7 mouse cellular contexts compared by ENCODE assay signal in genomic region chr9:21768511-21769411, GRCm38 (mm10). TPM values are rescaled to one million over a fixed set of nuclear protein-coding genes. Genes with fewer than 3 reads are reported as not detected.
DNase-seq lines count a peak whose midpoint lies in the region; ATAC-seq and TF ChIP-seq lines count a peak whose summit lies in the region.

No protein-coding gene starts in this region.

- H3K27ac ChIP-seq in ES-E14 (ENCODE audit: insufficient read depth, low read depth, low read length, poor library complexity, severe bottlenecking), result peak overlapping the region; percentile 85
- peak overlapping the region; percentile 49 for H3K27ac ChIP-seq in forebrain, embryonic 15.5 days (replicated peaks)
- peak overlapping the region; percentile 30 for H3K27ac ChIP-seq in hindbrain, embryonic 13.5 days

- peaks cover 26% of the 10 kb centered on the region for H3K36me3 ChIP-seq in ES-E14 (ENCODE audit: control insufficient read depth, insufficient read depth, low read length, poor library complexity, severe bottlenecking)
- no peaks in the 10 kb centered on the region for H3K36me3 ChIP-seq in forebrain, embryonic 15.5 days
- H3K36me3 ChIP-seq in hindbrain, embryonic 13.5 days, result peaks cover 4% of the 10 kb centered on the region; the same call in 1 of the 2 replicates

- DNase-seq in ES-E14 (ENCODE audit: low read depth, low spot score), result peak; percentile 96
- peak; percentile 52 for DNase-seq in adipocyte (ENCODE audit: low spot score)
- DNase-seq in ovary, adult 18-20 months (ENCODE audit: low spot score), result peak; percentile 70
- DNase-seq in yolk sac, embryonic 10.5 days (ENCODE audit: low spot score), result no peak

- H3K9ac ChIP-seq in ES-E14 (ENCODE audit: insufficient read depth, low read depth, low read length, poor library complexity, severe bottlenecking), result peak overlapping the region; percentile 3
- H3K9ac ChIP-seq in forebrain, embryonic 15.5 days (replicated peaks), result no peak overlapping the region
- H3K9ac ChIP-seq in hindbrain, embryonic 13.5 days, result peak overlapping the region; percentile 43; the same call in 1 of the 2 replicates

- 53% methylated on average over 13 of the region's 13 CpGs for WGBS in forebrain, embryonic 15.5 days
- WGBS in hindbrain, embryonic 13.5 days, result 28% methylated on average over 13 of the region's 13 CpGs

- H3K4me3 ChIP-seq in ES-E14 (ENCODE audit: insufficient read depth in 1 of 2, low read depth in 1 of 2, low read length in 2 of 2, poor library complexity in 1 of 2, severe bottlenecking in 1 of 2), result peak overlapping the region in 1 of 2 experiments; percentile 2; a peak in 2 of 4 replicates
- no peak overlapping the region for H3K4me3 ChIP-seq in forebrain, embryonic 15.5 days
- no peak overlapping the region for H3K4me3 ChIP-seq in hindbrain, embryonic 13.5 days

- no peak; the same call in 1 of the 2 replicates for ATAC-seq in forebrain, embryonic 15.5 days (replicated peaks)
- no peak for ATAC-seq in hindbrain, embryonic 13.5 days (ENCODE audit: low FRiP score)
- ATAC-seq in megakaryocyte-erythroid progenitor cell, adult 5-6 weeks (replicated peaks; ENCODE audit: low FRiP score, low TSS enrichment, poor library complexity, severe bottlenecking), result no peak

- H3K27me3 ChIP-seq in forebrain, embryonic 15.5 days, result no peaks in the 10 kb centered on the region
- no peaks in the 10 kb centered on the region for H3K27me3 ChIP-seq in hindbrain, embryonic 13.5 days

- peaks cover 17 to 18% of the 10 kb centered on the region in 2 experiments for H3K4me1 ChIP-seq in ES-E14 (ENCODE audit: control insufficient read depth in 2 of 2, insufficient read depth in 2 of 2, low read length in 2 of 2, poor library complexity in 1 of 2)
- peaks cover 11% of the 10 kb centered on the region for H3K4me1 ChIP-seq in forebrain, embryonic 15.5 days
- H3K4me1 ChIP-seq in hindbrain, embryonic 13.5 days (replicated peaks), result peaks cover 15% of the 10 kb centered on the region

- no peaks in the 10 kb centered on the region for H3K9me3 ChIP-seq in ES-E14 (ENCODE audit: control insufficient read depth, insufficient read depth, low read depth, low read length)
- no peaks in the 10 kb centered on the region for H3K9me3 ChIP-seq in forebrain, embryonic 15.5 days
- H3K9me3 ChIP-seq in hindbrain, embryonic 13.5 days, result no peaks in the 10 kb centered on the region

- in situ Hi-C loops in ES-E14 (cut with MboI; ENCODE audit: low sequenced_read_pairs in 2 of 2, unreplicated experiment in 2 of 2), result no loop called here

- no peak overlapping the region for H3K4me2 ChIP-seq in forebrain, embryonic 15.5 days (replicated peaks)
- no peak overlapping the region for H3K4me2 ChIP-seq in hindbrain, embryonic 13.5 days

TF ChIP-seq in ES-E14, 5 proteins besides CTCF, POLR2A, EP300 and RAD21:
- TF ChIP-seq CHD2 (IDR thresholded peaks at IDR 0.05; ENCODE audit: low read depth, low read length), result peak; percentile 66; the same call in 1 of the 2 replicates
- TF ChIP-seq MAFK (IDR thresholded peaks at IDR 0.05; ENCODE audit: insufficient read depth, low read depth, low read length), result no peak

RNA-seq across cellular contexts. Expression of gene Spc24, which starts 8.7 kb away (rescaled TPM):
- total RNA-seq in ES-E14 (2012; rRNA removed), result 127 and 169 TPM in 2 replicates
- 41.7 and 55.9 TPM in 2 replicates for polyA plus RNA-seq in forebrain, embryonic 15.5 days (2015; fragmentation: Nextera tagmentation; extraction: Ambion mirVana)
- 22.0 and 26.4 TPM in 2 replicates for polyA plus RNA-seq in hindbrain, embryonic 13.5 days (2015; fragmentation: Nextera tagmentation; extraction: Ambion mirVana)
- total RNA-seq in megakaryocyte-erythroid progenitor cell, adult 5-6 weeks (2014; fragmentation: Nextera tagmentation), result 49.0 and 79.0 TPM in 2 replicates
- total RNA-seq in megakaryocyte-erythroid progenitor cell, adult 5-6 weeks (2017), result 77.1 and 107 TPM in 2 replicates

RNA-seq across cellular contexts. Expression of gene Kank2, which starts 29.8 kb away (rescaled TPM):
- 32.6 and 51.6 TPM in 2 replicates for total RNA-seq in ES-E14 (2012; rRNA removed)
- 2.9 and 3.7 TPM in 2 replicates for polyA plus RNA-seq in forebrain, embryonic 15.5 days (2015; fragmentation: Nextera tagmentation; extraction: Ambion mirVana)
- 4.7 and 5.0 TPM in 2 replicates for polyA plus RNA-seq in hindbrain, embryonic 13.5 days (2015; fragmentation: Nextera tagmentation; extraction: Ambion mirVana)
- 0.61 TPM in 1 of 2 replicates, not detected in the other for total RNA-seq in megakaryocyte-erythroid progenitor cell, adult 5-6 weeks (2014; fragmentation: Nextera tagmentation)
- total RNA-seq in megakaryocyte-erythroid progenitor cell, adult 5-6 weeks (2017), result 0.23 TPM in 1 of 2 replicates, not detected in the other

RNA-seq across cellular contexts. Expression of gene Ldlr, which starts 45.5 kb away (rescaled TPM):
- total RNA-seq in ES-E14 (2012; rRNA removed), result 95.7 and 184 TPM in 2 replicates
- polyA plus RNA-seq in forebrain, embryonic 15.5 days (2015; fragmentation: Nextera tagmentation; extraction: Ambion mirVana), result 15.9 and 17.3 TPM in 2 replicates
- 12.4 and 15.6 TPM in 2 replicates for polyA plus RNA-seq in hindbrain, embryonic 13.5 days (2015; fragmentation: Nextera tagmentation; extraction: Ambion mirVana)
- 8.4 and 14.8 TPM in 2 replicates for total RNA-seq in megakaryocyte-erythroid progenitor cell, adult 5-6 weeks (2014; fragmentation: Nextera tagmentation)
- 11.5 and 13.9 TPM in 2 replicates for total RNA-seq in megakaryocyte-erythroid progenitor cell, adult 5-6 weeks (2017)

Comparison
In these comparisons a context has a peak if more than half of its experiments do, and no peak if none do; other contexts are left out.
1. H3K27ac ChIP-seq: peak in every context shown above with its lines; median percentile 85 in ES-E14; 49 in forebrain, embryonic 15.5 days; 30 in hindbrain, embryonic 13.5 days.
2. RNA of gene Kank2, which starts 29.8 kb away (total RNA-seq): 32.6 to 51.6 TPM in ES-E14; 0.23 to 0.61 TPM in megakaryocyte-erythroid progenitor cell, adult 5-6 weeks; every median in the first group is over 10 times any median in the second.